Mouse (Mus musculus) adrenal gland, adult 18-20 months (tissue): ENCODE results near the gene Gpr35. TPM values are rescaled to one million over a fixed set of nuclear protein-coding genes. Genes with fewer than 3 reads are reported as not detected.

Source experiments
- DNase-seq, 2 experiments: peaks; one replicate each; pipeline ENCODE4 v3.0.0; 2021 to 2022; ENCODE audit warnings: low spot score in 2 of 2
- long read RNA-seq, 2 experiments: library from polyadenylated mRNA; stranded (forward); transcript quantifications; one replicate each; pipeline ENCODE4 v2.0.0; 2021
- total RNA-seq, 2 experiments: library from RNA; stranded (reverse); gene quantifications; 1 replicate in 1 of 2; 2 replicates in 1 of 2; pipeline ENCODE4 v1.2.3; 2021

Gpr35 gene
- total RNA-seq = 1 to 10 TPM; 1.4 TPM
- long read RNA-seq, experiment 1 = 0 reads
- long read RNA-seq, experiment 2 = 0 reads

DNA sequence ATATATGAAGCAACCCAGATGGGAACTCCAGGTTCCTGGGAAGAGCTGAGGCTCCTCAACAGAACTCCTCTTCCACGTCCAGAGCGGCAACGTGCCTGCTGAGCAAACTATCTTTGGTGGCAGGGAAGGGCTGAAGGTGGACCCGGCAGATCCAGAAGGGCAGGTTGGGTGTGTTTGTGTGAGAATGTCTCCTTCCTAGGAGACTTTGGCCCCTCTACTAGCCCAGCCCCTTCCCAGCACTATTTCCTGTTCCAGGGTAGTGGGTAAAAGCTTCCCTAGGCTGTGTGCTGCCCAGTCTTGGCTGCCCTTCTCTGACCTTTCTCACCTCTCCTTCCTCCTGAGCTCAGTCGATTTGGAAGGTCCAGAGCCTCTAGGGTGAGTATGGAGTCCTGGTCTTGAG lies at the start of gene Gpr35:
Gpr35 (plus strand) TSS at position 259 of the 400 bp plus-strand sequence.
- DNase-seq = peak in 1 of 2 experiments; percentile 8

DNA sequence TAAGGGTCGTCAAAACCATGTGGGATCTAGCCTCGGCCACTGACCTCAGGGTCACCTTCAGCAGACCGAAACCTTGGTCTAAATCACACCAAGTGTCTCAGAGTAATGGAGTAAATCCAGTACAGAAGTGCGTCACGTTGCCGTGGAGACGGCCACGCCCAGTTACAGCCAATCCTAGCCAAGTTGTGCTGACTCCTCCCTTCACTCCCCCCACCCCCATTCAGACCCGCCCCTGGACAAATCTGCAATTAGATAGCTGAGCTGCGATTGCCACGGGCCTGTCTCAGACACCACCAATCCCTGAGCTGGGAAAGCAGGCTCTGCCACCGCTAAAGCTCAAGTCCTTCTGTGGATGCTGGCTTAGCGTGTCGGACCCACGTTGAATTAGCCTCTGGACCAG lies 47.9 kb upstream of the Gpr35 start, which contains the start of gene Ankmy1:
Ankmy1 (minus strand) TSS at position 121 of the 400 bp plus-strand sequence.
- peak; percentile 42 to 47 for DNase-seq

DNA sequence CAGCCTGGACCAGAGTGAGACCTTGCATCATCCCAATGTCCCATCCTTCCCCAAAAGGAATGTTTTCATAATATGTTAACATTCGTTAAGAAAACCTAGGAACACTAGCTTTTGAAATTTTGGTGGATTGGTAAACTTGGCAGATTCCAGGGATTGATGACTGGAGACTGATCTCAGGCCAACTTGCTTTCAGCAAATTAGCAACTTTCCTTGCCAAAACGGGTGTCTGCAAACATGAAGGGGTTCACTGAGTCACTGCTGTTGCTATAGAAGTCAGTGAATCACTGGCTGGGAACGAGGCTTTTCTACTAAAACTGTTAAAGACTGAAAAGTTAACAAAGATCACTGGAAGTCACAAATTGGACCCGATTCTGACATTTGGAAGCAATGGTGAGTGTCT lies 47.0 kb upstream of the Gpr35 start:
- DNase-seq = no peak

GRCm38 (mm10) chr1:92905703-92906310 lies 44.9 kb upstream of the Gpr35 start:
- DNase-seq = no peak

DNA sequence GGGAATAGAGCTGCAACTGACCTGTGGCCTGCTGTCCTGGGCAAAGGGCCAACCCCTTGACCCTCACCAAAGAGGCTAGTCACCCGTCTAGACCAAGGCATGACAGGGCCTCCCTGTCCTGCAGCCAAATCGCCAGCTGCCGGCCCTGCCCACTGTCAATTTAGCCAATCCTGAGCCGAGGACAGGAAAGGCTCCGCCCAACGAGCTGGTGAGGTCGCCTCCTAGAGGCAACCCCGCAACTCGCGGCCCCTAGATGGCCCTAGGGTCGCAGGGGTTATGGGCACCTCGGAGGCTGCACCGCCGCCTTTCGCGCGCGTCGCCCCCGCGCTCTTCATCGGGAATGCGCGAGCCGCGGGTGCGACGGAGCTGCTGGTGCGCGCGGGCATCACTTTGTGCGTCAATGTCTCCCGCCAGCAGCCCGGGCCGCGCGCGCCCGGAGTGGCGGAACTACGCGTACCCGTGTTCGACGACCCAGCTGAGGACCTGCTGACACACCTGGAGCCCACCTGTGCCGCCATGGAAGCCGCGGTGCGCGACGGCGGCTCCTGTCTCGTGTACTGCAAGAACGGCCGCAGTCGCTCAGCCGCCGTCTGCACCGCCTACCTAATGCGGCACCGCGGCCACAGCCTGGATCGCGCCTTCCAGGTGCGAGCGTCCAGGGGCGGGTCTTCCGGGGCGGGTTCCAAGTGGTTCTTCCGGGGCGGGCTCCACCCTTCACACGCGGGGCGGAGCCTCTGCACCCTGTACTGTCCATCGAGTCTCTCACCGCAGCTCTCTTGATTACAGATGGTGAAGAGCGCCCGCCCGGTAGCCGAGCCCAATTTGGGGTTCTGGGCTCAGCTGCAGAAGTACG lies 43.7 kb upstream of the Gpr35 start, which contains the start of gene Dusp28:
Dusp28 (plus strand) TSS at position 203 of the 853 bp plus-strand sequence.
- DNase-seq = peak; percentile 81 to 82

GRCm38 (mm10) chr1:92907632-92908360 lies 42.9 kb upstream of the Gpr35 start:
- no peak for DNase-seq

DNA sequence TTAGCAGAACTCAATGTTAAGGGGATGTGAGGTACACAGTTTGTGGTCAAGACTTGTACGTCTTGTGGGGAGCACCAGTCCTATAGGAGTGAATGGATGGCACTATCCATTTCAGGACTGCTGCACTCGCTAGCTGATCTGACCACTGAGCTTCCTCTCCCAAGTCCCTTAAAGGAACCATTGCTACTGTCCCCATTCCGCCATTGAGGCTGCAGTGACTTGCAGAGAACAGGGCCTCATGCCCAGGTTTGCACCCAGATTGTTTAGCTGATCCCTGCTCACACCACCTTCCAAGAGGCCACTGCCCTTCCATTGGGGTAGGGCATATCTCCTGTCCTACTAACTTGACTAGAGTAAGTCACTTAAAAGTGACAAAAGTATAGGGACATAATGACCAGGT lies 42.0 kb upstream of the Gpr35 start:
- DNase-seq = no peak

DNA sequence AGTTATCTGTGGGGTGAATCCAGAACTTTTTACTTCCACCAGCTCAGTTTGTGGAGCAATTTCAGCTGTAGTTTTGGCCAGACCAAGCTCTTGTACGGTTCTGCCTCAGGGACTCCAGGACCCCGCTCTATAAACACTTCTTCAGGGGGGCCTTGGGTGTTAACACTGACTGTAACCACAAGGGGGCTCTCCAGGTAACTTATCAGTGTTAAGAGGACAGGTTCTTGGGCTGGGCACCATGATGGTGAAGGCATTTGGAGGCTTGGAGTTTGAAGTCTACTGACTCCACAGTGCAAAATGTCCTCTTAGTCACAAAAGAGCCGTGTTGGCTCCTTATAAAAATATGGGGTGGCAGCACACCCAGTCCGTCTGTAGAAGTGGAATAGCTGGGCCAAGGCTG lies 41.6 kb upstream of the Gpr35 start:
- DNase-seq = no peak

- peak; percentile 77 to 79 for DNase-seq
These were observed 40.3 kb upstream of the Gpr35 start, which contains the start of gene Rnpepl1 for GRCm38 (mm10) chr1:92910239-92910885. Rnpepl1 (plus strand) TSS chr1:92910783.

- peak; percentile 65 to 66 for DNase-seq
These were observed 39.5 kb upstream of the Gpr35 start for GRCm38 (mm10) chr1:92910925-92911720.

DNA sequence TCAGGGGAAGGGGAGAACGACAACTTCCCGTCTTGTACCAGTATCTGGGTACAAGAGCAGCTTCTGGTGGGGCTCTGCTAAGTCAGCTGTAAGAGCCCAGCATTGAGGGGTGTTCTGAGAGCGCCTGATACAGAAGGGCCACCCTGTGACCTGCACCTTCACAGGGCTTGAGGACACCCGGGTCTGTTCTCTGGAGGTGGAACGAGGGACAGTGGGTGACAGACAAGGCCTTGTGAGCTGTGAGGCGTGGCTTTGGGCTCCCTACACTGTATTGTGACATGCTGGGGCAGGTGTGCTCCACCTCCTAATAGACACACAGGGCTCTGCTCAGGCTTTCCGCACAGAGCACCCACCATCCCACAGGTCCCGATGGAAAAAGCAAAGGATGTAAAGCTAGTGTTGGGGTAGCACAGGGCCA lies 38.9 kb upstream of the Gpr35 start:
- no peak for DNase-seq

DNA sequence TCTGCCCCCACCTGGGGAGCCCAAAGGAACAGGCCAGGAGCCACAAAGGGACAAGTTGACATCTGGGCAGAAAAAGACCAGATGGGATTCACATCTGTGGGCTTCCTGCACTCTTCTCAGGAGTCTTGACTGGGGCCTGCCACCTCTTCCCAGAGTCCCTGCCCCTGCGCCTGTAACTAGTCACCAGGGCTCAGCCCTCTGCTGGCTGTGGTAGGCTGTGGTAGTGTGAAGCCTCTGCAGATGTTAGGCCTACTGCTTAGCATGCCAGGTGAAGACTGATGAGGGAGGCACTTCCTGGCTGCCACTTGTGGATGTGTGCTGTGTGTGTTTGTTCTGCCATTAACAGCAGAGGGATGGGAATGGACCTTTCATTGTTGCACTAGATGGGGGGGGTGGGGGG lies 38.4 kb upstream of the Gpr35 start:
- no peak for DNase-seq

DNA sequence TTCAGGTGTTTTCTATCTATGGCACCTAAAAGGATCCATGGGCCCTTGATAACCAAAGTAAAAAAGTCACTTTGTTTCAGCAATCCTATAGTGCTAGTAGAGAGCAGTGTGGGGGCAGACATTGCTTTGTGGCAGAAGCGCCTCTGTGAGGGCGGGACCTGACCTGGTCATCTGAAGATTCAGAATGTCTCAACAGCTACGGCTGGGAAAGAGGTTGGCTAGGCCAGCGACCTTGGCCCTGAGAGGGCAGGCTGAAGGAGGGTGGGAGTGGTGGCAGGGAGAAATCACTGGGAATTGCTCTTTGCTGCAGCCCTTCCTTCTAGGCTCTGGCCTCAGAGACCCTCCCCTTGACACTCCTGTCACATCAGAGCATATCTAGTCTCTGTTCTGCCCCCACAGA lies 36.4 kb upstream of the Gpr35 start:
- no peak for DNase-seq

DNA sequence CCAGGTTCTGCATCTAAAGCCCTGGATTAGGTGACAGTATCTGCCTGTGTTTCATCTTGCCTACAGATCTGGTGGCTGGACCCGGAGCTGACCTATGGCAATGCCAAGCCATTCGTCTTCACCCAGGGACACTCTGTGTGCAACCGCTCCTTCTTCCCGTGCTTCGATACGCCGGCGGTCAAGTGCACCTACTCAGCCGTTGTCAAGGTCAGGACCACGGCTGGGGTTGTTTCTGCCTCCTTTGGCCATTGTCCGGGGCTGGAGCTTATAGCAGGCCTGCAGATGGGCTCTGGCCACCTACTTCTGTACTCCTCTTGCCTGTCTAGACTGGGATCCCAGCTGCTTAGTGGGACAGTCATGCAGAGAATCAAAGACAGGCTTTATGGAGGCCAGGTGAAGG lies 35.7 kb upstream of the Gpr35 start:
- DNase-seq = no peak

DNA sequence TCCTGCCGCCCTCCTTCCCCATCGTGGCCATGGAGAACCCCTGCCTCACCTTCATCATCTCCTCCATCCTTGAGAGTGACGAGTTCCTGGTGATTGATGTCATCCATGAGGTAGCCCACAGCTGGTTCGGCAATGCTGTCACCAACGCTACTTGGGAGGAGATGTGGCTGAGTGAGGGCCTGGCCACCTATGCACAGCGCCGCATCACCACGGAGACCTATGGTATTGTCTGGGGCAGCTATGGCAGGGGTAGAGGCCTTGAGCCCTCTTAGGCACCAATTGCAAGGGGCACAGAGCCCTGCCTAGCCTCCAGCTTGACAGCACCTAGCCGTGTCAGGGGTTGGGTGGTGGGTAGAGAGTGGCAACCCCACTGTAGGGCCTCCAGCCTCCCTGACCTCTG lies 33.9 kb upstream of the Gpr35 start:
- no peak for DNase-seq

GRCm38 (mm10) chr1:92919151-92919550 lies 31.5 kb upstream of the Gpr35 start:
- DNase-seq = no peak

DNA sequence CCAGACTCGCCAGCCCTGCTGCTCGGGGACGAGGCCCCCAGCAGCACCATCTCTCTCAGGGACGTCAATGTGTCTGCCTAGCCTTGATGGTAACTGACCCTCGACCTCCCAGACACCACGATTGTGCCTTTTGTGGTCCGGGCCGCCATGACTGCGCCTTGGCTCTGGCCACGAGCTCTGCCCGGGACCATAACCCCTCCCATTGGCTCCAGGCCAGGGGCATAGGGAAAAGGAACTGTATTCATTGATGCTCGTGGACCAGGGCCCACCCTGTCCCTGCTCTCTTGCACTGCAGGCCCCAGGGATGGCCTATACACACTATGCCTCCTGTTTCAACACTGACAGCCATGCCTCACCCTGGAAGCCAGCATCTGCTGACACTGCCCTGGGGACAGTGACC lies 30.9 kb upstream of the Gpr35 start:
- DNase-seq = no peak

DNA sequence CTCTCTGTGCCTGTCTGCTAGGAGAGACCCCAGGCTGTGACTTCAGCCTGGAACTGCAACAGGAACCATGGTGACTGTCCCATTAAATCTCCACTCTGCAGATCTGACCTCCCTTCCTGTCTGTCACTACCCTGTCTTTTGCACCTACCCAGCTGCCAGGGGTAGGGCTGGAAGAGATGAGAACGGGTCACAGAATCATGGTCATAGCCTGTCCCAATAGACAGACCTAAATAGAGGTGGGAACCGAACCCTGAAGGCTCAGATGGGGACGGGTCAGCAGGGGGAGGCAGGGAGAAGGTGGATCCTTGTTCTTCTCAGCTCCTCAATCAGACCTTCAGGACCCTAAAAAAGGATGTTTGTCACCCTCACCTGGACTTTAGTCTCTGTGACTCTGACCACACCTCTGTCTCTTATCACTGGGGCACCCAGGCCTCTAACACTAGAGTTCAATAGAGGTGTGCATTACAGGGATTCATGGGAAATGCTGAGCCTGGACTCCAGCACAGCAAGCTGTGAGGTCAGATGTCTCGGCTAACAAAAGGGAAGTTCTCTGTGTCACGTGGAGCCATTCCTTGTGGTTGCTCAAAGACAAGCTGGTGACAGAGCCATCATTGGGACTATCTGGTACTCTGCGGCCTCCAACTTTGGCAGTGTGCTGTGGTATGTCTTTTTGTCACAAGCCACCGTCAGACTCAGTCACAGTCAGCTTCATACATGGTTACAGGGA lies 30.0 kb upstream of the Gpr35 start:
- DNase-seq = no peak

- no peak for DNase-seq
These were observed 29.2 kb upstream of the Gpr35 start for GRCm38 (mm10) chr1:92921496-92921895.
